Mouse (Mus musculus): ENCODE measurements around the gene Pan2.
"Not testable (repeated sequence)": the region's sequence is repeated elsewhere in the genome, so short reads cannot be mapped to it uniquely, and the experiment has no call there.

DNA sequence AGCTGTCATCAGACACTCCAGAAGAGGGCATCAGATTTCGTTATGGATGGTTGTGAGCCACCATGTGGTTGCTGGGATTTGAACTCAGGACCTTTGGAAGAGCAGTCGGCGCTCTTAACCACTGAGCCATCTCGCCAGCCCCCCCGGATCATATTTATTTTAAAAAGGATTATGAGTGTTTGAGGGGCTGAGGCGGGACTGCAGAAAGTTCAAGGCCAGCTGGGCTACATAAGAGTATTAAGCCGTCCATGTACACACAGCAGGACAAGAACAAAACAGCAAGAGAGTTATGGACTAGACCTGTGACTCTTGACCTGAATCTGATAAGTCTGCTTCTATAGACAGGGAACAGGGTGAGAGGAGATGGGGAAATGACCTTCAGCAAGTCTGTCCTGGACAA, 42.8 kb upstream of the Pan2 start:
- TF ChIP-seq POLR2A (IDR thresholded peaks at IDR 0.05; ENCODE audit: low read depth, low read length); CTCF (IDR thresholded peaks at IDR 0.05; ENCODE audit: extremely low read depth, insufficient read depth, insufficient read length, insufficient replicate concordance): not testable (repeated sequence)
